Mouse (Mus musculus): ENCODE results near the gene Sgms1.

- TF ChIP-seq MYOG (IDR thresholded peaks at IDR 0.05; ENCODE audit: control insufficient read depth, extremely low read depth, insufficient read length), result no peak
- TF ChIP-seq CTCF (IDR thresholded peaks at IDR 0.05; ENCODE audit: control insufficient read depth, insufficient read depth, insufficient read length), result no peak
- TF ChIP-seq USF1 (IDR thresholded peaks at IDR 0.05; ENCODE audit: low read depth), result peak; percentile 51
- TF ChIP-seq MYOD1 (IDR thresholded peaks at IDR 0.05; ENCODE audit: control insufficient read depth, insufficient read length, low read depth), result no peak
Measured at GRCm38 (mm10) chr19:32196222-32196621, 193.3 kb downstream of the Sgms1 start.

Data from C2C12 (cell line).